Mouse (Mus musculus) intestine, embryonic 14.5 days (tissue): Measurements from ENCODE around the gene Strap. TPM values are rescaled to one million over a fixed set of nuclear protein-coding genes. Genes with fewer than 3 reads are reported as not detected.

Source experiments
- ATAC-seq: fragments of 200-750 bp; cut with Nextera tagmentation; replicated peaks from 2 replicates; pipeline ENCODE4 v1.8.0; 2017; ENCODE audit warnings: low read depth, moderate number of reproducible peaks, moderate TSS enrichment, moderate library complexity; ENCODE audit not compliant: low FRiP score, low TSS enrichment
- DNase-seq: peaks from one replicate; pipeline ENCODE4 v3.0.0-alpha.2; 2018; ENCODE audit warnings: low spot score
- H3K27ac ChIP-seq: fragments of 300-500 bp; sonication (generic); 2 replicates; pipeline ENCODE4 v1.5.1; 2014; ENCODE audit warnings: low read depth, mild to moderate bottlenecking, control low read depth
- H3K27me3 ChIP-seq: fragments of 300-500 bp; sonication (generic); replicated peaks from 2 replicates; pipeline ENCODE4 v1.6.1; 2014; ENCODE audit warnings: low read length, control low read depth; ENCODE audit not compliant: control insufficient read depth, insufficient read depth
- H3K36me3 ChIP-seq: fragments of 300-500 bp; sonication (generic); 2 replicates; pipeline ENCODE4 v1.6.1; 2014; ENCODE audit warnings: low read length, control low read depth; ENCODE audit not compliant: control insufficient read depth, insufficient read depth
- H3K4me1 ChIP-seq: fragments of 300-500 bp; sonication (generic); replicated peaks from 2 replicates; pipeline ENCODE4 v1.6.1; 2014; ENCODE audit warnings: low read length, control low read depth, mixed read lengths; ENCODE audit not compliant: control insufficient read depth, insufficient read depth
- H3K4me2 ChIP-seq: fragments of 300-500 bp; sonication (generic); 2 replicates; pipeline ENCODE4 v1.6.1; 2014; ENCODE audit warnings: low read length
- H3K4me3 ChIP-seq: fragments of 300-500 bp; sonication (generic); 2 replicates; pipeline ENCODE4 v1.5.1; 2014; ENCODE audit warnings: low read depth, low read length, control low read depth, mixed read lengths
- H3K9ac ChIP-seq: fragments of 300-500 bp; sonication (generic); 2 replicates; pipeline ENCODE4 v1.6.1; 2014; ENCODE audit warnings: mild to moderate bottlenecking, low read length
- H3K9me3 ChIP-seq: fragments of 300-500 bp; sonication (generic); 2 replicates; pipeline ENCODE4 v1.6.1; 2016; ENCODE audit warnings: low read length, control low read depth; ENCODE audit not compliant: control insufficient read depth
- WGBS: fragments of 180-500 bp; shearing (Covaris S2); extraction: QIAGEN DNeasy Blood & Tissue Kit; methylation state at CpG from one replicate; pipeline ENCODE4 v1.1.7; 2014; 5-methylcytosine and 5-hydroxymethylcytosine counted together
- polyA plus RNA-seq: library from polyadenylated mRNA; unstranded; fragments of >200 nt; fragmentation: Nextera tagmentation; extraction: Ambion mirVana; gene quantifications from 2 replicates; pipeline ENCODE4 v1.2.1, GENCODE M21; 2014

The Strap gene
- polyA plus RNA-seq, 1 experiment from 2014 or later, result 154 TPM

DNA sequence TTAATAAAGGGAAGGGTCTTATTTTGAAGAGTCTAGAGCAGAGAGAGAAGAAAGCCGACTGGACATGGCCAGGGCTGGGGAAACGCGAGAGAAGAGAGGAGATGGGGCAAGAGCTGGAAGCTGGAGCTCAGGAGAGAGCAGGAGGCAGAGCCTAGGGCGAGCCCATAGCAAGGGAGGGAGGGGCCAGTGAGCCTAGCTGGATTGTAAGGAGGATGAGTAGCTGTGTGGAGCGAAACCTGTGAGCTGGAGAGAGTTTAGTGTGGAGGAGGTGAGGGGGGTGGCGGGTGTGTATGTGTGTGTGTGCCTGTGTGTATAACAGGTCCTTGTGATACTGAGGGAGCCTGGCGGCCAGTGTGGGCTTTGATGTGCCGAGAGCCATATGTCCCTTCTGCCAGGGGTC is 24.8 kb downstream of the Strap start:
- DNase-seq (no peak), ATAC-seq (0 out of 2 replicates have a peak, but pooled peaks have one; percentile 20)
- no peak overlapping the region for H3K4me3 ChIP-seq
- H3K4me1 ChIP-seq, result peaks cover 4% of the 10 kb centered on the region
- H3K9me3 ChIP-seq, result no peaks in the 10 kb centered on the region
- H3K9ac ChIP-seq, result no peak overlapping the region
- H3K4me2 ChIP-seq, result no peak overlapping the region
- no peaks in the 10 kb centered on the region for H3K36me3 ChIP-seq
- WGBS, result 29% methylated on average over 8 of the region's 8 CpGs
- no peak overlapping the region for H3K27ac ChIP-seq
- no peaks in the 10 kb centered on the region for H3K27me3 ChIP-seq

DNA sequence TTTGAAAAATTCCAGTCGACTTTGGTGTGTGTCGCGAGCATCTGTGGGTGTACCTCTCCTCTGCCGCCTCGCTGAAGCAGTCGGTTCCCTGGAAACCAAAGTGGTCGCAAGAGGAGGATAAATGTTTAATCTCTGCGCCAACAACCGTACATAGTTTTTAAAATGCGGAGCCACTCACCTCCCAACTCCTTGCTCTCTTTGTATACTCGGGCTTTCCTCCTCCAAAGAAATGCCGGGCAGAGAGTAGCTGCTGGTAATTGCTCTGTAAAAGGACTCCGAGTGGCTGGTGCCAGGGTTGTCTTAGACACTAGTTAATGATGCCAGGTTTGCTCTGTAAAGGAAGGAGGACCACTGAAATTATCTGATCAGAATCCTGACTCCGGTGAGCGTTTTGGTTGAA is 26.1 kb downstream of the Strap start:
- H3K27ac ChIP-seq, result no peak overlapping the region
- no peaks in the 10 kb centered on the region for H3K36me3 ChIP-seq
- H3K4me1 ChIP-seq, result no peaks in the 10 kb centered on the region
- no peak overlapping the region for H3K4me2 ChIP-seq
- H3K27me3 ChIP-seq, result no peaks in the 10 kb centered on the region
- no peak overlapping the region for H3K4me3 ChIP-seq
- H3K9ac ChIP-seq, result no peak overlapping the region
- ATAC-seq (no peak), DNase-seq (no peak)
- WGBS, result 74% methylated on average over 15 of the region's 15 CpGs
- no peaks in the 10 kb centered on the region for H3K9me3 ChIP-seq

DNA sequence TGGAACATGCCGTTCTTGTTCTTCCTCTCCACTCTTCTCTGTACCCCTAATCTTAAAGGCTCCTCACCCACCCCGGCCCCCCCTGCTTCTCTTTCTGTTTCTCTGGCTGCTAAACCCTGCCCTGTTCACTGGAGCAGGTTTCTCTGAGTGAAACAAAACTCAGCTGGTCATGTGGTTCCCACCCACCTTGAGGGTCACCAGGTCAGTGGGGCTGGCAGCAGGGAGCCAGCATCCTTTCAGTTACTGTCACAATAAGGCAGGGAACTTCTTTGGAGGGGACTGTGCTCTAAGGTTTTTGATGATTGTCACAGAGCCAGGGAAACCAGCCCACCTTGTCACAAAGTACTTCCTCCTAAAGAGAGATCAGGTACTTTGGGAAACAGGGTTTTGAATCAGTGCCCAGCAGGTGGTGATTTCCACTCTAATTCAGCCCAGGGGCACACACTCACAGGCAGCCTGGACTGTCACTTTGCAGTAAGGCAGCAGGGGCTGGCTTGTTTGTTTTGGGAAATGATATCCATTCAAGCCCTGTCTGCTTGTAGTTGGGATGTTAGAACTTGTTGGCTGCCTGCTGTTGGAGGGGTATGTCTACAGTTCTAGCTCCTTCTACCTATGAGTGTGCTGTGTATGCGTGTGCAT is 29.8 kb downstream of the Strap start:
- DNase-seq (no peak), ATAC-seq (no peak)
- 53% methylated on average over 3 of the region's 3 CpGs for WGBS

DNA sequence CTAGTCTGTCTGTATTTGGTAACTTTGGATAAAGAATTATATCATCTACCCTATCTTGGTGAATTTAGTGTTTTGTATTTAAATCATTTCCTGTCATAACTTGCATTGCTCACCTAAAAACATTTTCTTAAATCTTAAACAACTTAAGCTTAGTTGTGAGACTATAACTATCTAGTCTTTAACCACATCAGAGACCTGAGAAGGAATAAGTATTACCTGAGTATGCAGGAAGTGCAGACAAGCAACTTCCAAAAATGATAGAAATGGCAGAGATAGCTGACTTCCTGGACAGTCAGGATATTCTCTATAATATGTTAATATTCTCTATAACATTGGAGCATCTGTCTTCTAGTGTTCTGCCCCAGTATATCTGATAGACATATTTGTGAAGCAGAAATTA is 31.3 kb downstream of the Strap start:
- no peak overlapping the region for H3K4me2 ChIP-seq
- ATAC-seq, result no peak

More for the DNA sequence above, 29.8 kb downstream of the Strap start:
- no peak overlapping the region for H3K4me3 ChIP-seq
- H3K36me3 ChIP-seq, result no peaks in the 10 kb centered on the region
- H3K27me3 ChIP-seq, result no peaks in the 10 kb centered on the region
- no peak overlapping the region for H3K27ac ChIP-seq
- no peaks in the 10 kb centered on the region for H3K9me3 ChIP-seq
- no peak overlapping the region for H3K4me2 ChIP-seq
- H3K4me1 ChIP-seq, result no peaks in the 10 kb centered on the region
- no peak overlapping the region for H3K9ac ChIP-seq

DNA sequence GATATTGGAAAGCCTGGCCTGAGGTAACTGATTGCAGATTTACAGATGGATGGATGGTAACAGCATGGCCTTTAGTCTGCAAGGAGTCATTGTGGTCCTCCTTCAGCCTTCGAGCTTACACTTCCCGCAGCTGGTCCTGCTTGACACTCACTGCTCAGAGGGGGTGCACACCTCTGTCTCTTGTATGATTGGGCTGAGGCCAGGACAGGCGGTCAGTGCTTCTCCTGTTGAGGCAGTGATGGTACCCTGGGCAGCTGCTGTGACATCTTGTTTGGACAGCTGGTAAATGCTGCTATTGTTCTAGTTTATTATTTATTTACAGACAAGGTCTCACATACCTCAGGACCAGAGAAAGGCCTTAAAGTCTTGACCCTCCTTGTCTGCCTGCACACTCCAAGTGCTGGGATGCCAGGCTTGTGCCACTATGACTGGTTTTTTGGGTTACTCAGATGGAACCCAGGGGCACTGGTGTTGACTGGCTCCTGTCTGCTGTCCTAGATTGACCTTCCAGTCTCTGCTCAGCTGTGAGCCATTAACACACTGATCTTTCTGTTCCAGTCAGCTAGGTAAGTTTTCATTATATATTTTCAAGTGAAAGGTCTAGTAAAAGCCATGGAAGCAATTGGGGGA is 36.9 kb downstream of the Strap start:
- 51% methylated on average over 3 of the region's 3 CpGs for WGBS
- DNase-seq, result no peak

More for the DNA sequence above, 31.3 kb downstream of the Strap start:
- no peak for DNase-seq
- no peaks in the 10 kb centered on the region for H3K27me3 ChIP-seq
- no peak overlapping the region for H3K4me3 ChIP-seq
- H3K9me3 ChIP-seq, result no peaks in the 10 kb centered on the region
- H3K9ac ChIP-seq, result no peak overlapping the region
- no peaks in the 10 kb centered on the region for H3K36me3 ChIP-seq
- H3K4me1 ChIP-seq, result no peaks in the 10 kb centered on the region
- H3K27ac ChIP-seq, result no peak overlapping the region

DNA sequence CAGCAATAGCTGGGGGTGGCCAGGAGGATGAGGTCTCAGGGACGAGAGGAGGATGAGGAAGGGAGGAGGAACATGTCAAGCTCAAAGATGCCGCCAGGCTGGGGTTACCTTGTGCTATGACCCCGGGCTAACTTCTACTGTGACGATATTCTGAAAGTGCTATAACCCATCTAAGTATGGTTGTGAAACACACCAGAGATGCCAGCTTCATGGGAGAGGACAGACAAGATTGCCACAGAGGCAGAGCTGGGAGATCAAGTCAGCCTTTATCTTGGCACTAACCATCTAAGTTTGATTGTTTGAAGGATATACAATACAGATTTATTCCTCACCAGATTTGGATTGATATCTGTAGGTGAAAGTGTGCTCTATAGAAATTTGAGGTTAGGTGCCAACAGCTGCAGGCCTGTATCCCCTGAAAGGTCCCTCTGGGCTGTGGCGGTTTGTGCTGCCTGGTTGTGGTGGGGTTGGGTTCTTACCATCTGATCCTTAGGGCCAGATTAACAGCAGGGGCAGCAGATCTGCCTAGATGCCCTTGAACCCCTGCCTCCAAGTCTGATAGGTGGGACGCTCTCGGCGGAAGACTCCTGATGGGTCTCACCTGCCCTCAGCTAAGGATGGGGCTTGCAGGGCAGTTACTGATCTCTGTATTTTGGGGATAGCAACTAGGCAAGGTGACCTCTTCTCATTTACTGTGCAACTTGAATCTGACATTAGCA is 38.2 kb downstream of the Strap start:
- no peaks in the 10 kb centered on the region for H3K36me3 ChIP-seq
- no peaks in the 10 kb centered on the region; the same call in 1 of the 2 replicates for H3K4me1 ChIP-seq
- H3K9me3 ChIP-seq, result no peaks in the 10 kb centered on the region
- ATAC-seq, result no peak
- no peak overlapping the region for H3K27ac ChIP-seq
- DNase-seq, result no peak
- H3K4me3 ChIP-seq, result no peak overlapping the region
- no peak overlapping the region for H3K9ac ChIP-seq
- H3K27me3 ChIP-seq, result no peaks in the 10 kb centered on the region
- no peak overlapping the region for H3K4me2 ChIP-seq
- WGBS, result 93% methylated on average over 8 of the region's 8 CpGs

More for the DNA sequence above, 36.9 kb downstream of the Strap start:
- no peaks in the 10 kb centered on the region for H3K27me3 ChIP-seq
- H3K4me1 ChIP-seq, result no peaks in the 10 kb centered on the region
- H3K36me3 ChIP-seq, result no peaks in the 10 kb centered on the region
- H3K9me3 ChIP-seq, result no peaks in the 10 kb centered on the region
- no peak overlapping the region for H3K4me2 ChIP-seq
- no peak overlapping the region for H3K27ac ChIP-seq
- no peak overlapping the region for H3K9ac ChIP-seq
- ATAC-seq, result no peak
- no peak overlapping the region for H3K4me3 ChIP-seq

DNA sequence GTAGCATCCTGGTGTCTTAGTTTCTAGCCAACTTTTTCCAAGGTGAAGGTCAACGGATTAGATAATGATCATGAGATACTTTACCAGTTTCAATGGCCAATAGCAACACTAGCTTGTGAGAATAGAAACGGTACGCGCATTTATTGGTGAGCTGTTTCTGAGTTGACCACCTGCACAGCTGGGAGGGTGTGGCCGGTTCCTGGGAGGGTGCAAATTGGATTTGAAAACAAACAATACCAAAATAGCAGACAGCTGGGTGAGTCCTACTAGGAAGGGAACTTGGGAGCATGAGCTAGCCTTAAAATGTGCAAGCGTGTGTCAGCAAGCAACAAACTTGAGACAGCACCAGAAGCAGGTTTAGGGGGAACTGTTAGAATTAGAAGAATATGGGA is 38.8 kb downstream of the Strap start:
- Histone ChIP-seq H3K4me3 (no peak overlapping the region), H3K4me1 (no peaks in the 10 kb centered on the region; the same call in 1 of the 2 replicates), H3K27ac (no peak overlapping the region), H3K27me3 (no peaks in the 10 kb centered on the region), H3K36me3 (no peaks in the 10 kb centered on the region), H3K4me2 (no peak overlapping the region), H3K9ac (no peak overlapping the region), H3K9me3 (no peaks in the 10 kb centered on the region)
- WGBS, result 88% methylated on average over 6 of the region's 6 CpGs
- no peak for DNase-seq
- no peak for ATAC-seq

DNA sequence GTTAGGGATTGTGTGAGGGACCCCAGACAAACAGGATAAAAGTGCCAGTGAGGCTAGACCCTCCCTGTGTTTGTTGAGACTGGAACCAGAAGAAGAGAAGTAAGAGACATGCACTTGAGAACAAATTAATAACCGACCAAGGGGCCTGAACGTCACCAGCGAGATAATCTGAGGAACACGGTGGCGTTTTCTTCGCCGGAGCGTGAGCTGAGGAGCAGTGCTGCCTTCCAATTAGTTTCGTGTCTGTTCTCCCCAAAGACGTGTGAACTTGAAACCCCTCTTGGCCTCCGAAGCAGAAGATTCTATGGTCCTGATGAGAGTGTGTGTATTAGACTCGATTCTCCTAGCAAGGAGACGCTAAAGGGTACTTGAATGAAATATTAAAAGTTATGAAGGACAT is 39.3 kb downstream of the Strap start:
- no peaks in the 10 kb centered on the region for H3K9me3 ChIP-seq
- H3K36me3 ChIP-seq, result no peaks in the 10 kb centered on the region
- no peak overlapping the region for H3K27ac ChIP-seq
- no peaks in the 10 kb centered on the region; the same call in 1 of the 2 replicates for H3K4me1 ChIP-seq
- 89% methylated on average over 13 of the region's 13 CpGs for WGBS
- H3K9ac ChIP-seq, result no peak overlapping the region
- no peaks in the 10 kb centered on the region for H3K27me3 ChIP-seq
- DNase-seq (no peak), ATAC-seq (no peak)
- H3K4me3 ChIP-seq, result no peak overlapping the region
- no peak overlapping the region for H3K4me2 ChIP-seq
